ENCODE assay signal across 7 mouse cellular contexts in the genomic region with DNA sequence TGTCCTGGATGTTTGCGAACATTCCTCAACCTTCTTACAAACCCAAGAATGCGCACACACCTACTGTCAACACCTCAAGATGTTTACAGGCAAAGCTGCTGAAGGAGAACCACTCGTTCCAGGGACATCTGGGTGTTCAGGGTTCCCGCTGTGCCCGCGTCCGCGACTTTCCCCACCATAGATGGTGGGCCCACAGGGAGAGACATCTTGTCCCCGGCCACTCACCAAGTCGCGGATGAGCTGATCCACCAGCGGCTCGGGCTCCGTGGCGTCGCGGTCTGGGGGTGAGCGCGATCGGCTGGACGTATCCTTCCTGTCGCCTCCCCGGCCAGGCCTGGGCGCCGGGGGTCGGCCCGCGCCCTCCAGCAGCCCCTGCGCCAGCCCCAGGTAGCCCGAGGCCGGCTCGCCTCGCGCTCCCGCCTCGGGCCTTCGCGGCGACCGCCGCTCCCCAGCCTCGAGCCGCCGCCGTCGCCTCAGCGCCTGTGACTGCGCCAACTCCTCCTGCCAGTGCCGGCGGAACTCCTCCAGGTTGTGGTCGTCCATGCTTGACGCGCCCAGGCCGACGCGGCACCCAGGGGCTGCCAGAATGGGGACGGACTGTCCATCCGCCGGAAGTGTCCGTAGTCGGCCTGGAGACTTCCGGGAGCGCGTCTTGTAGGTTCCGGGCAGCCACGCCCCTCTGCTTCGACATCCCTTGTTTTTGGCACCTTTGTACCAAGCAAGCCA. TPM values are rescaled to one million over a fixed set of nuclear protein-coding genes. Genes with fewer than 3 reads are reported as not detected.
DNase-seq lines count a peak whose midpoint lies in the region; ATAC-seq lines count a peak whose summit lies in the region.

A gene (minus strand): TSS at position 626 of the 726 bp plus-strand sequence.

- under 1% methylated on average over 66 of the region's 67 CpGs for WGBS in embryonic facial prominence, embryonic 12.5 days
- under 1% methylated on average over 53 of the region's 67 CpGs for WGBS in limb, embryonic 11.5 days
- under 1% methylated on average over 67 of the region's 67 CpGs for WGBS in midbrain, embryonic 14.5 days

- peak within 1 kb of the TSS; percentile 98 for H3K4me3 ChIP-seq in embryonic facial prominence, embryonic 12.5 days
- H3K4me3 ChIP-seq in limb, embryonic 11.5 days (ENCODE audit: low read depth, low read length): peak within 1 kb of the TSS; percentile 92
- H3K4me3 ChIP-seq in midbrain, embryonic 14.5 days (replicated peaks; ENCODE audit: low read depth, low read length): peak within 1 kb of the TSS; percentile 91

- peak within 1 kb of the TSS; percentile 92 for H3K9ac ChIP-seq in embryonic facial prominence, embryonic 12.5 days
- H3K9ac ChIP-seq in limb, embryonic 11.5 days (ENCODE audit: low read length): peak within 1 kb of the TSS; percentile 90
- peak within 1 kb of the TSS; percentile 91 for H3K9ac ChIP-seq in midbrain, embryonic 14.5 days (replicated peaks; ENCODE audit: low read length)

- H3K36me3 ChIP-seq in embryonic facial prominence, embryonic 12.5 days: peaks cover 12% of the 10 kb centered on the region; the same call in 1 of the 2 replicates
- peaks cover 7% of the 10 kb centered on the region; the same call in 1 of the 2 replicates for H3K36me3 ChIP-seq in limb, embryonic 11.5 days (ENCODE audit: control insufficient read depth, insufficient read depth, low read length)
- H3K36me3 ChIP-seq in midbrain, embryonic 14.5 days (ENCODE audit: control insufficient read depth, insufficient read depth, low read length): peaks cover 8% of the 10 kb centered on the region; the same call in 1 of the 2 replicates

- H3K4me1 ChIP-seq in embryonic facial prominence, embryonic 12.5 days: peaks cover 12% of the 10 kb centered on the region
- peaks cover 4% of the 10 kb centered on the region for H3K4me1 ChIP-seq in limb, embryonic 11.5 days (ENCODE audit: control insufficient read depth, insufficient read depth, low read length)
- H3K4me1 ChIP-seq in midbrain, embryonic 14.5 days (ENCODE audit: control insufficient read depth, insufficient read depth, low read length): peaks cover 14% of the 10 kb centered on the region

- peak within 1 kb of the TSS; percentile 75 for H3K4me2 ChIP-seq in embryonic facial prominence, embryonic 12.5 days (replicated peaks)
- peak within 1 kb of the TSS; percentile 55 for H3K4me2 ChIP-seq in limb, embryonic 11.5 days (ENCODE audit: low read depth, severe bottlenecking)
- H3K4me2 ChIP-seq in midbrain, embryonic 14.5 days (ENCODE audit: low read length): peak within 1 kb of the TSS; percentile 81

- peak within 1 kb of the TSS; percentile 65; the same call in 1 of the 2 replicates for H3K27ac ChIP-seq in embryonic facial prominence, embryonic 12.5 days
- H3K27ac ChIP-seq in limb, embryonic 11.5 days (replicated peaks; ENCODE audit: low read depth, low read length): 0 out of 2 replicates have a peak within 1 kb of the TSS, but pooled peaks have one; percentile 30
- peak within 1 kb of the TSS; percentile 70 for H3K27ac ChIP-seq in midbrain, embryonic 14.5 days (replicated peaks; ENCODE audit: low read depth, low read length)

- H3K9me3 ChIP-seq in embryonic facial prominence, embryonic 12.5 days: no peaks in the 10 kb centered on the region
- no peaks in the 10 kb centered on the region for H3K9me3 ChIP-seq in limb, embryonic 11.5 days (ENCODE audit: control insufficient read depth, low read length)
- no peaks in the 10 kb centered on the region for H3K9me3 ChIP-seq in midbrain, embryonic 14.5 days (ENCODE audit: control insufficient read depth, low read length)

- H3K27me3 ChIP-seq in embryonic facial prominence, embryonic 12.5 days: peaks cover 4% of the 10 kb centered on the region; the same call in 1 of the 2 replicates
- no peaks in the 10 kb centered on the region for H3K27me3 ChIP-seq in limb, embryonic 11.5 days (ENCODE audit: control insufficient read depth, insufficient read depth, low read length)
- no peaks in the 10 kb centered on the region for H3K27me3 ChIP-seq in midbrain, embryonic 14.5 days (ENCODE audit: control insufficient read depth, insufficient read depth, low read length)

- peak; percentile 83; the same call in 1 of the 2 replicates for ATAC-seq in embryonic facial prominence, embryonic 12.5 days (ENCODE audit: insufficient number of reproducible peaks, insufficient read depth, low FRiP score, low TSS enrichment)
- ATAC-seq in limb, embryonic 11.5 days (ENCODE audit: insufficient number of reproducible peaks, low FRiP score, low TSS enrichment, low read depth): peak; percentile 72
- ATAC-seq in midbrain, embryonic 14.5 days (ENCODE audit: low FRiP score, low TSS enrichment): peak; percentile 91

- DNase-seq in adrenal gland, postnatal 25 days: peak; percentile 85
- DNase-seq in heart, adult 11 months: peak; percentile 98
- DNase-seq in kidney, adult 18-20 months: peak; percentile 89
- peak; percentile 95 for DNase-seq in limb, embryonic 11.5 days (ENCODE audit: low spot score)
- DNase-seq in midbrain, embryonic 14.5 days: peak; percentile 96
- DNase-seq in spleen, adult 18-20 months: peak; percentile 59 to 74

RNA-seq across cellular contexts. Expression of the gene that starts here (rescaled TPM):
- total RNA-seq in adrenal gland, postnatal 25 days (2021): 37.2 and 47.7 TPM in 2 replicates
- polyA plus RNA-seq in embryonic facial prominence, embryonic 12.5 days (2016; fragmentation: Nextera tagmentation; extraction: Ambion mirVana): 44.5 and 45.0 TPM in 2 replicates
- polyA plus RNA-seq in limb, embryonic 11.5 days (2014; fragmentation: Nextera tagmentation; extraction: Ambion mirVana): 23.9 and 26.3 TPM in 2 replicates
- 21.4 and 21.6 TPM in 2 replicates for polyA plus RNA-seq in midbrain, embryonic 14.5 days (2014; fragmentation: Nextera tagmentation; extraction: Ambion mirVana)

Comparison
In these comparisons a context has a peak if more than half of its experiments do, and no peak if none do; other contexts are left out.
1. Peak in every context shown above with its lines: DNase-seq, ATAC-seq, H3K4me3 ChIP-seq and H3K27ac ChIP-seq.